Mouse (Mus musculus) stomach, postnatal 0 days (tissue): ENCODE results near the gene A130010J15Rik. TPM values are rescaled to one million over a fixed set of nuclear protein-coding genes. Genes with fewer than 3 reads are reported as not detected.

Experiments
- ATAC-seq: fragments of 200-750 bp; cut with Nextera tagmentation; 2 replicates; pipeline ENCODE4 v1.8.0; 2017; ENCODE audit not compliant: low FRiP score, low TSS enrichment
- DNase-seq: peaks from one replicate; pipeline ENCODE4 v3.0.0-alpha.2; 2016; ENCODE audit warnings: low spot score
- H3K27ac ChIP-seq: fragments of 300-500 bp; sonication (generic); replicated peaks from 2 replicates; pipeline ENCODE4 v1.5.1; 2014; ENCODE audit warnings: mild to moderate bottlenecking, control low read depth
- H3K27me3 ChIP-seq: fragments of 300-500 bp; sonication (generic); 2 replicates; pipeline ENCODE4 v1.6.1; 2014; ENCODE audit warnings: low read length; ENCODE audit not compliant: control insufficient read depth, insufficient read depth
- H3K36me3 ChIP-seq: fragments of 300-500 bp; sonication (generic); 2 replicates; pipeline ENCODE4 v1.6.1; 2014; ENCODE audit warnings: low read length, mixed read lengths; ENCODE audit not compliant: control insufficient read depth, insufficient read depth
- H3K4me1 ChIP-seq: fragments of 300-500 bp; sonication (generic); replicated peaks from 2 replicates; pipeline ENCODE4 v1.6.1; 2014; ENCODE audit warnings: antibody characterized with exemption; ENCODE audit not compliant: control insufficient read depth, insufficient read depth
- H3K4me2 ChIP-seq: fragments of 300-500 bp; sonication (generic); replicated peaks from 2 replicates; pipeline ENCODE4 v1.6.1; 2014; ENCODE audit warnings: low read depth, mild to moderate bottlenecking, control low read depth, moderate library complexity
- H3K4me3 ChIP-seq: fragments of 300-500 bp; sonication (generic); 2 replicates; pipeline ENCODE4 v1.5.1; 2014; ENCODE audit warnings: low read depth, low read length, control low read depth
- H3K9ac ChIP-seq: fragments of 300-500 bp; sonication (generic); 2 replicates; pipeline ENCODE4 v1.6.1; 2014; ENCODE audit warnings: mild to moderate bottlenecking, low read length, control low read depth, mixed read lengths
- H3K9me3 ChIP-seq: fragments of 300-500 bp; sonication (generic); 2 replicates; pipeline ENCODE4 v1.6.1; 2016; ENCODE audit warnings: low read length; ENCODE audit not compliant: control insufficient read depth
- CTCF ChIP-seq: IDR thresholded peaks from 2 replicates; pipeline ENCODE4 v1.5.1; 2016; ENCODE audit warnings: antibody characterized with exemption, low read depth, mild to moderate bottlenecking, moderate library complexity
- EP300 ChIP-seq: optimal IDR thresholded peaks from 2 replicates; pipeline ENCODE3; 2016; ENCODE audit warnings: antibody characterized with exemption
- WGBS: fragments of 180-500 bp; shearing (Covaris S2); extraction: QIAGEN DNeasy Blood & Tissue Kit; methylation state at CpG from one replicate; pipeline ENCODE4 v1.1.7; 2014; 5-methylcytosine and 5-hydroxymethylcytosine counted together
- polyA plus RNA-seq: library from polyadenylated mRNA; unstranded; fragments of >200 nt; fragmentation: Nextera tagmentation; extraction: Ambion mirVana; gene quantifications from 2 replicates; pipeline ENCODE4 v1.2.1, GENCODE M21; 2015

A130010J15Rik gene
- polyA plus RNA-seq, 1 experiment from 2014 or later, result 11.4 TPM

- Histone ChIP-seq H3K27ac (no peak overlapping the region), H3K9me3 (no peaks in the 10 kb centered on the region), H3K36me3 (no peaks in the 10 kb centered on the region), H3K4me3 (no peak overlapping the region), H3K4me2 (no peak overlapping the region), H3K27me3 (no peaks in the 10 kb centered on the region), H3K9ac (no peak overlapping the region), H3K4me1 (no peaks in the 10 kb centered on the region)
- DNase-seq, result no peak
- TF ChIP-seq CTCF, result no peak
- no peak for TF ChIP-seq EP300
- 32% methylated on average over 7 of the region's 7 CpGs for WGBS
- ATAC-seq, result no peak
Measured at GRCm38 (mm10) chr1:193138087-193138486, 29.8 kb upstream of the A130010J15Rik start.

- no peak for TF ChIP-seq EP300
- TF ChIP-seq CTCF, result no peak
- H3K4me2 ChIP-seq, result no peak overlapping the region
- H3K27me3 ChIP-seq, result no peaks in the 10 kb centered on the region
- H3K9me3 ChIP-seq, result no peaks in the 10 kb centered on the region
- DNase-seq, result no peak
- no peak overlapping the region for H3K9ac ChIP-seq
- no peaks in the 10 kb centered on the region for H3K4me1 ChIP-seq
- ATAC-seq, result peak; percentile 31; the same call in 1 of the 2 replicates
- no peak overlapping the region for H3K4me3 ChIP-seq
- H3K27ac ChIP-seq, result no peak overlapping the region
- 33% methylated on average over 3 of the region's 3 CpGs for WGBS
- no peaks in the 10 kb centered on the region for H3K36me3 ChIP-seq
Measured at GRCm38 (mm10) chr1:193138669-193139068, 29.2 kb upstream of the A130010J15Rik start.

- Histone ChIP-seq H3K4me1 (no peaks in the 10 kb centered on the region), H3K36me3 (no peaks in the 10 kb centered on the region), H3K27me3 (no peaks in the 10 kb centered on the region), H3K4me3 (no peak overlapping the region), H3K4me2 (no peak overlapping the region), H3K9me3 (no peaks in the 10 kb centered on the region), H3K27ac (peak overlapping the region; percentile 86), H3K9ac (no peak overlapping the region)
- ATAC-seq, result no peak
- TF ChIP-seq CTCF (no peak), EP300 (peak; percentile 55)
- no peak for DNase-seq
- 57% methylated on average over 7 of the region's 7 CpGs for WGBS
Measured at GRCm38 (mm10) chr1:193141118-193141517, 26.7 kb upstream of the A130010J15Rik start.

GRCm38 (mm10) chr1:193142517-193143062, 25.3 kb upstream of the A130010J15Rik start:
- no peak for TF ChIP-seq CTCF
- TF ChIP-seq EP300, result no peak
- Histone ChIP-seq H3K4me3 (no peak overlapping the region), H3K4me1 (no peaks in the 10 kb centered on the region), H3K27me3 (no peaks in the 10 kb centered on the region), H3K9me3 (no peaks in the 10 kb centered on the region), H3K36me3 (no peaks in the 10 kb centered on the region), H3K4me2 (no peak overlapping the region), H3K9ac (no peak overlapping the region), H3K27ac (no peak overlapping the region)
- 73% methylated on average over 8 of the region's 8 CpGs for WGBS
- DNase-seq (no peak), ATAC-seq (no peak)

- H3K4me1 ChIP-seq, result no peaks in the 10 kb centered on the region; the same call in 1 of the 2 replicates
- H3K9me3 ChIP-seq, result no peaks in the 10 kb centered on the region
- no peak overlapping the region for H3K9ac ChIP-seq
- DNase-seq (no peak), ATAC-seq (no peak)
- no peak overlapping the region for H3K27ac ChIP-seq
- no peak overlapping the region for H3K4me2 ChIP-seq
- H3K27me3 ChIP-seq, result no peaks in the 10 kb centered on the region
- no peak overlapping the region for H3K4me3 ChIP-seq
- WGBS, result 81% methylated on average over 6 of the region's 6 CpGs
- TF ChIP-seq CTCF (no peak), EP300 (no peak)
- no peaks in the 10 kb centered on the region for H3K36me3 ChIP-seq
Measured at GRCm38 (mm10) chr1:193144516-193144915, 23.3 kb upstream of the A130010J15Rik start.

GRCm38 (mm10) chr1:193145101-193145500, 22.7 kb upstream of the A130010J15Rik start:
- Histone ChIP-seq H3K9me3 (no peaks in the 10 kb centered on the region), H3K27me3 (no peaks in the 10 kb centered on the region), H3K36me3 (no peaks in the 10 kb centered on the region), H3K4me3 (no peak overlapping the region), H3K9ac (no peak overlapping the region), H3K27ac (no peak overlapping the region), H3K4me1 (no peaks in the 10 kb centered on the region; the same call in 1 of the 2 replicates), H3K4me2 (no peak overlapping the region)
- WGBS, result 72% methylated on average over 4 of the region's 4 CpGs
- DNase-seq (no peak), ATAC-seq (no peak)
- TF ChIP-seq CTCF, result no peak
- no peak for TF ChIP-seq EP300
